Mouse (Mus musculus): ENCODE measurements around the gene Adck2.

GRCm38 (mm10) chr6:39551981-39552636 lies 21.6 kb upstream of the Adck2 start:
- TF ChIP-seq CTCF (IDR thresholded peaks at IDR 0.05; ENCODE audit: low read depth, low read length) (no peak), POLR2A (IDR thresholded peaks at IDR 0.05; ENCODE audit: borderline replicate concordance, low read depth, low read length) (no peak)

Data from bone marrow macrophage, adult 2 months (primary cell).